Mouse (Mus musculus) ES-E14 (cell line): ENCODE measurements around the gene Inhbc.

Experiments used
- HCFC1 ChIP-seq: IDR thresholded peaks from 2 replicates; pipeline ENCODE4 v1.6.1; 2012; ENCODE audit warnings: low read length, inconsistent platforms, borderline replicate concordance; ENCODE audit not compliant: insufficient read depth
- ZNF384 ChIP-seq: IDR thresholded peaks from 2 replicates; pipeline ENCODE4 v1.6.1; 2012; ENCODE audit warnings: low read depth, low read length, inconsistent platforms

GRCm38 (mm10) chr10:127326017-127326801 lies 44.0 kb downstream of the Inhbc start:
- TF ChIP-seq HCFC1 (no peak), ZNF384 (no peak)
